Comparison of ENCODE assay signal across 7 mouse cellular contexts in the genomic region with DNA sequence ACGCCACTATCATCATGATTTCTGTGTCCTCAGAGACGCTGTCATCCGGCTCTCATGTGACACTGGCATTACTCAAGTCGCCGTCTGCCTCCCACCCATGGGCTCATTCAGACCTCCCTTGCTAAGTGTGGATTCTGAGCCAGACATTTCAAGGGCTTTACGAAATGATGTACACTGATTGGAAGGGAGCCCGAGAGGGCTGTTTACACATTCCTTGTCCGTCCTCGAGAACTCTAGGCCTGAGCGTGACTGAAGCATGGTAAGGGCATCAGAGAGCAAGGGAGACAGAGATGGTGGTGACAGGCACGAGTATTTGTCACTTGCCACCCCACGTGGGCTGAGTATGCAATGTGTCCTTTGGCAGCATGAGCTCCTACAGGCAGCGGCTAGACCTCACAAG. TPM values are rescaled to one million over a fixed set of nuclear protein-coding genes. Genes with fewer than 3 reads are reported as not detected.
A peak's percentile ranks its signal among the peaks of the same experiment; 100 is the strongest.
DNase-seq lines count a peak whose midpoint lies in the region; ATAC-seq and TF ChIP-seq lines count a peak whose summit lies in the region.

No protein-coding gene starts in this region.

- no peaks in the 10 kb centered on the region for H3K4me1 ChIP-seq in liver, adult 2 months (ENCODE audit: control insufficient read depth, insufficient read depth, low read length)
- H3K4me1 ChIP-seq in brown adipose tissue, adult 24 weeks (ENCODE audit: control insufficient read depth, insufficient read depth, insufficient read length, low read length), result peaks cover 16% of the 10 kb centered on the region

- no peak overlapping the region for H3K4me3 ChIP-seq in liver, adult 2 months (ENCODE audit: insufficient read depth, low read depth, low read length)
- no peak overlapping the region for H3K4me3 ChIP-seq in brown adipose tissue, adult 24 weeks (ENCODE audit: insufficient read depth, low read depth, low read length)

- no peak overlapping the region for H3K9ac ChIP-seq in liver, adult 2 months (ENCODE audit: low read depth, low read length)

- peak; percentile 25 for DNase-seq in liver, adult 2 months (ENCODE audit: extremely low read depth, low read depth, low spot score)
- DNase-seq in liver, result no peak
- DNase-seq in heart, postnatal 14 days, result peak; percentile 43 to 54
- peak; percentile 39 for DNase-seq in skeletal muscle tissue, adult 2 months (ENCODE audit: low read depth, low spot score)
- no peak for DNase-seq in cerebellum, adult 8-10 months

- no peak overlapping the region for H3K27ac ChIP-seq in liver, adult 2 months (replicated peaks; ENCODE audit: insufficient read depth, low read depth, low read length)
- peak overlapping the region; percentile 56; the same call in 1 of the 2 replicates for H3K27ac ChIP-seq in brown adipose tissue, adult 24 weeks (replicated peaks; ENCODE audit: low read depth, low read length)

- no peak for ATAC-seq in cerebellum, adult (ENCODE audit: insufficient number of reproducible peaks, low FRiP score, low TSS enrichment)

- H3K27me3 ChIP-seq in liver, adult 2 months (ENCODE audit: control insufficient read depth, insufficient read depth, low read length), result no peaks in the 10 kb centered on the region

- no peaks in the 10 kb centered on the region for H3K79me2 ChIP-seq in liver, adult 2 months (ENCODE audit: control insufficient read depth, insufficient read depth, low read length)

- TF ChIP-seq CTCF in liver, adult 2 months (IDR thresholded peaks at IDR 0.05; ENCODE audit: low read depth, low read length), result no peak

- TF ChIP-seq POLR2A in liver, adult 2 months (IDR thresholded peaks at IDR 0.05; ENCODE audit: extremely low read depth, insufficient read depth, low read length), result no peak

- H3K36me3 ChIP-seq in liver, adult 2 months (ENCODE audit: control insufficient read depth, insufficient read depth, low read length), result no peaks in the 10 kb centered on the region

- 69% methylated on average over 13 of the region's 13 CpGs for WGBS in liver, adult 2 months

- intact Hi-C loops in heart, postnatal 14 days (cut with DNase I), result no loop called here

RNA-seq across cellular contexts. Expression of gene Galnt2, which starts 49.0 kb away (rescaled TPM):
- total RNA-seq in liver, adult 2 months (2014; rRNA removed), result 9.3 and 11.3 TPM in 2 replicates
- polyA plus RNA-seq in liver, adult 2 months (2012; rRNA removed), result 7.3 and 11.3 TPM in 2 replicates
- 34.1 and 54.4 TPM in 2 replicates for polyA plus RNA-seq in brown adipose tissue, adult 24 weeks (2012; ENCODE audit: insufficient read depth, insufficient read length, missing spikeins)
- total RNA-seq in heart, postnatal 14 days (2021), result 10 to 100 TPM; 41.9 to 42.7 TPM

Comparison
In these comparisons a context has a peak if more than half of its experiments do, and no peak if none do; other contexts are left out.
1. DNase-seq: peak in liver, adult 2 months (single experiment), heart, postnatal 14 days (2 of 2) and skeletal muscle tissue, adult 2 months (single experiment); none in liver (single experiment) and cerebellum, adult 8-10 months (single experiment).